Mouse (Mus musculus): ENCODE measurements at regions not wholly inside any gene's neighbourhood (a gene's known extent, or its start where the extent isn't known, plus 50 kb on each side); places are given as distances from the start of the nearest gene placed in this dataset.

GRCm38 (mm10) chr13:43972906-43973305 is 188.3 kb downstream of the Cd83 start:
- no peaks in the 10 kb centered on the region for H3K79me2 ChIP-seq (ENCODE audit: inconsistent target)
- no peaks in the 10 kb centered on the region for H3K36me3 ChIP-seq (ENCODE audit: inconsistent target)
- WGBS (ENCODE audit: missing documents), result 100% methylated on average over 2 of the region's 2 CpGs
- H3K4me3 ChIP-seq (ENCODE audit: inconsistent target), result no peak overlapping the region
- H3K27ac ChIP-seq, result no peak overlapping the region

- H3K4me3 ChIP-seq (ENCODE audit: inconsistent target), result no peak overlapping the region
- no peaks in the 10 kb centered on the region for H3K79me2 ChIP-seq (ENCODE audit: inconsistent target)
- WGBS (ENCODE audit: missing documents), result 89% methylated on average over 13 of the region's 13 CpGs
Observed at GRCm38 (mm10) chr13:43975281-43975680, 190.7 kb downstream of the Cd83 start.

GRCm38 (mm10) chr13:43975801-43976200 is 191.2 kb downstream of the Cd83 start:
- Histone ChIP-seq H3K27ac (no peak overlapping the region), H3K36me3 (ENCODE audit: inconsistent target) (no peaks in the 10 kb centered on the region), H3K79me2 (ENCODE audit: inconsistent target) (no peaks in the 10 kb centered on the region), H3K4me3 (ENCODE audit: inconsistent target) (no peak overlapping the region)
- 91% methylated on average over 7 of the region's 7 CpGs for WGBS (ENCODE audit: missing documents)

More at GRCm38 (mm10) chr13:43975281-43975680, 190.7 kb downstream of the Cd83 start:
- Histone ChIP-seq H3K27ac (no peak overlapping the region), H3K36me3 (ENCODE audit: inconsistent target) (no peaks in the 10 kb centered on the region)

- Histone ChIP-seq H3K27ac (no peak overlapping the region), H3K4me3 (ENCODE audit: inconsistent target) (no peak overlapping the region), H3K79me2 (ENCODE audit: inconsistent target) (no peaks in the 10 kb centered on the region), H3K36me3 (ENCODE audit: inconsistent target) (no peaks in the 10 kb centered on the region)
- WGBS (ENCODE audit: missing documents), result 90% methylated on average over 6 of the region's 7 CpGs
Observed at GRCm38 (mm10) chr13:43976676-43977075, 192.1 kb downstream of the Cd83 start.

- Histone ChIP-seq H3K36me3 (ENCODE audit: inconsistent target) (no peaks in the 10 kb centered on the region), H3K79me2 (ENCODE audit: inconsistent target) (no peaks in the 10 kb centered on the region), H3K4me3 (ENCODE audit: inconsistent target) (no peak overlapping the region), H3K27ac (no peak overlapping the region)
- WGBS (ENCODE audit: missing documents), result 82% methylated on average over 6 of the region's 6 CpGs
Observed at GRCm38 (mm10) chr13:43987338-43987737, 202.8 kb downstream of the Cd83 start.

- no peak overlapping the region for H3K4me3 ChIP-seq (ENCODE audit: inconsistent target)
- H3K79me2 ChIP-seq (ENCODE audit: inconsistent target), result no peaks in the 10 kb centered on the region
- H3K36me3 ChIP-seq (ENCODE audit: inconsistent target), result no peaks in the 10 kb centered on the region
- WGBS (ENCODE audit: missing documents), result 89% methylated on average over 4 of the region's 4 CpGs
- H3K27ac ChIP-seq, result no peak overlapping the region
Observed at GRCm38 (mm10) chr13:43988421-43988820, 203.8 kb downstream of the Cd83 start.

- H3K36me3 ChIP-seq (ENCODE audit: inconsistent target), result no peaks in the 10 kb centered on the region
- 86% methylated on average over 16 of the region's 16 CpGs for WGBS (ENCODE audit: missing documents)
- no peak overlapping the region for H3K4me3 ChIP-seq (ENCODE audit: inconsistent target)
- no peaks in the 10 kb centered on the region for H3K79me2 ChIP-seq (ENCODE audit: inconsistent target)
- H3K27ac ChIP-seq, result no peak overlapping the region
Observed at GRCm38 (mm10) chr13:43990281-43991101, 205.9 kb downstream of the Cd83 start.

- Histone ChIP-seq H3K36me3 (ENCODE audit: inconsistent target) (no peaks in the 10 kb centered on the region), H3K79me2 (ENCODE audit: inconsistent target) (no peaks in the 10 kb centered on the region), H3K4me3 (ENCODE audit: inconsistent target) (no peak overlapping the region), H3K27ac (no peak overlapping the region)
- 34% methylated on average over 5 of the region's 5 CpGs for WGBS (ENCODE audit: missing documents)
Observed at GRCm38 (mm10) chr13:43991774-43992173, 207.2 kb downstream of the Cd83 start.

- Histone ChIP-seq H3K79me2 (ENCODE audit: inconsistent target) (no peaks in the 10 kb centered on the region), H3K27ac (no peak overlapping the region), H3K4me3 (ENCODE audit: inconsistent target) (no peak overlapping the region), H3K36me3 (ENCODE audit: inconsistent target) (no peaks in the 10 kb centered on the region)
Observed at GRCm38 (mm10) chr13:43992968-43993367, 208.4 kb downstream of the Cd83 start.

GRCm38 (mm10) chr13:43994361-43994760 is 209.8 kb downstream of the Cd83 start:
- Histone ChIP-seq H3K27ac (no peak overlapping the region), H3K79me2 (ENCODE audit: inconsistent target) (no peaks in the 10 kb centered on the region), H3K4me3 (ENCODE audit: inconsistent target) (no peak overlapping the region), H3K36me3 (ENCODE audit: inconsistent target) (no peaks in the 10 kb centered on the region)
- WGBS (ENCODE audit: missing documents), result 93% methylated on average over 4 of the region's 4 CpGs

GRCm38 (mm10) chr13:43995623-43996022 is 211.0 kb downstream of the Cd83 start:
- no peak overlapping the region for H3K27ac ChIP-seq
- no peak overlapping the region for H3K4me3 ChIP-seq (ENCODE audit: inconsistent target)
- H3K36me3 ChIP-seq (ENCODE audit: inconsistent target), result no peaks in the 10 kb centered on the region
- 91% methylated on average over 3 of the region's 3 CpGs for WGBS (ENCODE audit: missing documents)
- no peaks in the 10 kb centered on the region for H3K79me2 ChIP-seq (ENCODE audit: inconsistent target)

GRCm38 (mm10) chr13:44001861-44002545 is 217.4 kb downstream of the Cd83 start:
- H3K79me2 ChIP-seq (ENCODE audit: inconsistent target), result no peaks in the 10 kb centered on the region
- H3K36me3 ChIP-seq (ENCODE audit: inconsistent target), result no peaks in the 10 kb centered on the region
- WGBS (ENCODE audit: missing documents), result 95% methylated on average over 12 of the region's 12 CpGs
- no peak overlapping the region for H3K27ac ChIP-seq
- H3K4me3 ChIP-seq (ENCODE audit: inconsistent target), result no peak overlapping the region

GRCm38 (mm10) chr13:44012868-44013267 is 228.3 kb downstream of the Cd83 start:
- no peak overlapping the region for H3K4me3 ChIP-seq (ENCODE audit: inconsistent target)
- no peaks in the 10 kb centered on the region for H3K79me2 ChIP-seq (ENCODE audit: inconsistent target)
- no peak overlapping the region for H3K27ac ChIP-seq
- WGBS (ENCODE audit: missing documents), result 95% methylated on average over 2 of the region's 2 CpGs
- H3K36me3 ChIP-seq (ENCODE audit: inconsistent target), result no peaks in the 10 kb centered on the region

GRCm38 (mm10) chr13:44018489-44019303 is 234.1 kb downstream of the Cd83 start:
- Histone ChIP-seq H3K27ac (no peak overlapping the region), H3K36me3 (ENCODE audit: inconsistent target) (no peaks in the 10 kb centered on the region), H3K79me2 (ENCODE audit: inconsistent target) (no peaks in the 10 kb centered on the region), H3K4me3 (ENCODE audit: inconsistent target) (no peak overlapping the region)
- WGBS (ENCODE audit: missing documents), result 76% methylated on average over 8 of the region's 8 CpGs

GRCm38 (mm10) chr13:44019304-44019583 is 234.7 kb downstream of the Cd83 start:
- Histone ChIP-seq H3K27ac (no peak overlapping the region), H3K36me3 (ENCODE audit: inconsistent target) (no peaks in the 10 kb centered on the region), H3K4me3 (ENCODE audit: inconsistent target) (no peak overlapping the region), H3K79me2 (ENCODE audit: inconsistent target) (no peaks in the 10 kb centered on the region)

Measured in macrophage (primary cell).